Mouse (Mus musculus) skeletal muscle tissue, adult 2 months (tissue): ENCODE data around the gene Bet1l.

Source experiments
- DNase-seq: peaks from one replicate; pipeline ENCODE4 v3.0.0-alpha.2; 2012; ENCODE audit warnings: low read depth, low spot score

The Bet1l gene

DNA sequence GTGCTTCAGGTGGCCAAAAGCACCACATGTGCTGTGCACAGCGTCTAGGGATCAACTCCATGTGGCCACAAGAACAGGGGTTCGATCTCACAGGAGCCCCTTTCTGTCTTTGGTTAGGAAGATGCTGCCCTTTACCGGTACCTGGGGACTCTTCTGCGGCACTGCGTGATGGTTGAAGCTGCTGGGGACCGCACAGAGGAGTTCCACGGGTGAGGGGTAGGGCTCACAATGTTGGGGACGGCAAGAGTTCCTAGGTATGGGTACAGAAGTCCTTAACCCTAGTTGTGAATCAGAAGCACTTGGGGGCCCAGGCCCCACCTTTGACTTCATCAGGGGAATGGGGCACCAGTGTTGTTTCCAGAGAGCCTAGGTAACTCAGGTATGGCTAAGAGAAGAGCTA is 1.4 kb upstream of the Bet1l start:
- no peak for DNase-seq

DNA sequence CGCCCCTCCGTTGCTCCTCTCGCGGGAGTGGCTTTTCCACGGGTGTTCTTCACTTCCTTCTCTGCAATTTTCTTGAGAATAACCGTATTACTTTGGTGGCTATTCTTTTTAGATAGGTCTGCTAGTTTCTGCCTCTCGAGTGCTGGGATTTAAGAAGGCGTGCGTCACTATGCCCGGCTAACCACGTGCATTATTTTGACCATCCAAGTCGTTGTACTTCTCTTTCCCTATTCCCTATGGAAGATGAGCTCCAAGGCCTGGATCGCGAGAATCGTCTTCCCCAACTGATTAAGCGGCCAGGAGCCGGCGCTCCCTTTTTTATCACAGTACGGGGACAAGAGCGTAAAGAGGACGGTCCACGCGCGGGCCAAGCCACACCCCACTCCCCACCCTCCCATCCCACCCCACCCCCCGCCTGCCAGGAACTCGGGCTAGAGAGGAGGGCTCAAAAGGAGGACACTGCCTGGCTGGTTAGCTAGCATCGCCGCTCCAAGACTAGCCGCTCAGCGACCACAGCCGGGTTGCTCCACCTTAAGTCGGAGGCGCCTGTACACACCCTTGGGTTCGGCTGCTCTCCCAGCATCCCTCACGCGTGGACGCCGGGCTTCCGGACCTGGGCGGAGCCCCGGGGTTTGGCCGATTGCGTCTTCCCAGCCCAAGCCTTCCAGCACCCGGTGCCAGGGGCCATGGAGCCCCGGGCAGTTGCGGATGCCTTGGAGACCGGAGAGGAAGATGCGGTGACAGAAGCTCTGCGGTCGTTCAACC is 410 bp downstream of the Bet1l start, which contains the start of gene Ric8a:
Gene Ric8a, plus strand, starts transcription at position 173 of the 765 bp plus-strand sequence.
- peak; percentile 88 for DNase-seq

DNA sequence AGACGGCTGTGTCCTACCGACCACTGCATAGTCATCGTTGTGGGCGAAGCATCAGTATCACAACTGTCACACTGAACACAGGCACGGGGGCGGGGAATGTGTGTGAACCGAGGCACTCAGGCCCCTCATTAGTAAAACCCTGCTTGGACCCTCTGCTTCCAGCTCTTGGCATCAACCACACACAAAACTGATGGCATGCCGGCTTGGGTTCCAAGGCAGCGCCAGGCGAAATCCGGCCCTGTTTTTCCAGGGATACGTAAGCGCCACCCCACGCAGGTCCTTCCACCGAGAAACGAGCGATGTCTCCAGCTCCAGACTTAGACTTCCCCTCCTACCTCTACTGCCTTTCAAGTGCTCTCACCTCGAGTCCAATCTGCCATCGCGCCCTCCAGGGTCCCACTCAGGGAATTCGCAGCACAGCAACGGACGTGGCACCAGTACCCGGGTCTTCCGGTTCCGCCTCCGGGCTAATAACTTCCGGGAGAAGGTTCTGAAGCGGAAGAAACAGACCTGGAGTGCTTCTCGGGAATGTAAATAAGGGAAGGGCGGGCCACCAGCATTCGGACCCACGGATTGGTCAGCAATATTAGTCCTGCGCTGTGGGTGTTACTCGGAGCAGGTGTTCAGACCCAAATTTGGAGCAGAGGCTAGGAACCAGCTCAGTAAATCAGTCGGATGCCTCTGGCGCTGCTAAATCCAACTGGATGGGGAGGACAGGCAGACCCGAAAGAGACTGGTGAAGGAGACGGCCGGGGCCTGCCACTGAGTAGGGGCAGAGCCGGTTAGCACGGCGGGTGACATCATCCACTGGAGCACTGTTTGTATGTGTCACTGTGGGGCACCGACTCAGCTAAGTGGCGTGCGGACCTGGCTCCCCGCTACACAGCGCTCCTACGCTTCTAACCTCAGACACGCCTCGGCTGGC is 1.3 kb downstream of the Bet1l start, which contains the start of gene Gm45785:
Gene Gm45785, minus strand, starts transcription at position 472 of the 925 bp plus-strand sequence.
- DNase-seq: peak; percentile 92

DNA sequence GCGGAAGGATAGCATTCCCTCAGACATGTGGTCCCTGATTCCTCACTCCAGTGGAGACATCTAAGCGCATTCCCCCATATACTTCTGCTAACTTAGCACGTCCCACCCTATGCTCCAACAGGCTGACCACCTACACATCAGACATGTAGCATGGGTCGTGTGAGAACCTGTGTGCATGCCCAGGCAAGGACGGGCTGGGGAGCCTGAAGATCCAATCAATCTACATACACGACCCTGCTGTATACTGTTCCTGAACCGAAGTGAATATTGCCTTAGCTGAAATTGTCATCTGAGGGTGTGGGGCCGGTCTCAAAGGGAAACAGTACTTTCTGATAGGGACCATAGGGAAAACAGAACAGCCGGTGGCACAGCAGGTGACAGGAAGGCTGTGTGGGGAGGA is 2.2 kb downstream of the Bet1l start:
- no peak for DNase-seq

DNA sequence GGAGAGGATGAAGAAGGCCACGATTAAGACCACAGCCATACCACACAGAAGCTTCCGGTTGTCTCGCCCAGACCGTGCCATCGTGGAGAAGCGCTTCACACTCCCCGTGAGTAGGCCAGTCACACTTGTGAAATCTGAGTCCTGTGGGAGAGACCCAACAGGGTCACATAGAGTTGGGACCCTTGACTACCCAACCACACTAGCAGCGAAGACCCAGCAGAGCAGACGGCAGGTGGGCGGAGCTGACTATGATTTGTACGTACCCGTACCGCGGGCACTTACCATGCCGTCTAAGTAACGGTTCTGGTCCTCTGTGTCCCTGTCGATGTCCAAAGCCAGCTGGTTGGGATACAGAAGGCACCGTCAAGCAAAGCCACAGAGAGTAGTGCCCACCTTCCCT is 2.9 kb downstream of the Bet1l start:
- no peak for DNase-seq

DNA sequence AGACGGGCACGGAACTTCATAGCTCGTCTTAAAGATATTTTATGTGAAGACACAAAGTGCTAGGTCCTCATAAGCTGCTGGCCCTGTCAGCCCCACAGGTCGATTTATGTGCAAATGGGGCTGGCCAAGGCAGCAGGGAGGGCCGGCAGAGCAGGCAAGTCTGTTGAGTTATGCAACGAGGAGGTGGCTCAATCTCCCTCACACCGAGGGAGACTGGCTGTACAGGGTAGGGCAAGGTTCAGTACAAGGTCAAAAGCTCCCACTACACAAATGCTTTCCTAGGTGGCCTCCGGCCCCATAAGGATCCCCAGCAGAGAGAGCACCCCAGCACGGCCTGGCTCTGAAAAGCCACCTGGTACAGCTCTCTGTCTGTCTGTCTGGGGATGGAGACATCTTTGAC is 4.0 kb downstream of the Bet1l start:
- no peak for DNase-seq

DNA sequence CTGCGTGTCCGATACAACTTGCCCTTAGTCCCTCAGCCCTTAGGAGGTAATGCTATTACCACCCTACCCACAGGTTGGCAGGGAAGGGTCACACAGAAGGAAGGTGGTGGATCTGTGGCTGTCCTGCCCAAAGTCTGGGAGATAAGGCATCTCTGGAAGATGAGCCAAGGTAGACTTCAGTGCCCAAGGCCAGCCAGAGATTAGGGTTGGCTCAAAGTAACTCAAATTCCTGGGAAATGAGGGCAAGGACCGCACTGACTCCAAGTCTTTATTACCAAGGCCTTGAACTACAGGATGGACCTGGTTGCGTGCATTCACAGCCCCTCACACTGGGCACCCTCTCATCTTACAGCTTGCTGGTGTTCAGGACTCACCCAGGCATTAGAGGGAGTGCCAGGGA is 5.5 kb downstream of the Bet1l start:
- no peak for DNase-seq

DNA sequence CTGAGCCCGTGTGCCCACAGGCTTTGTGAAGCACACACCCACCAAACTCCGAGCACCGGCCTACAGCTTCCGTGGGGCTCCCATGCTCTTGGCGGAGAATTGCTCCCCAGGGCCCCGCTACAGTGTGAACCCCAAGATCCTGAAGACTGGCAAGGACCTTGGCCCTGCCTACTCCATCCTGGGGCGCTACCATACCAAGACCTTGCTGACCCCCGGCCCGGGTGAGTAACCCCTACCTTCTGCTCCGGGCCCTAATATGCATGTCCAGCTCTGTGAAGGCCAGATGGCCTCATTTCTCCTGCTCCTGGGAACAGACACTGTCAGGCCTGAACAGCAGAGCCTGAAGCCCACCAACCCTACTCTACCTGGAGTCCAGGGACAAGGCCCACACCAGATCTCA is 8.8 kb downstream of the Bet1l start:
- DNase-seq: no peak

DNA sequence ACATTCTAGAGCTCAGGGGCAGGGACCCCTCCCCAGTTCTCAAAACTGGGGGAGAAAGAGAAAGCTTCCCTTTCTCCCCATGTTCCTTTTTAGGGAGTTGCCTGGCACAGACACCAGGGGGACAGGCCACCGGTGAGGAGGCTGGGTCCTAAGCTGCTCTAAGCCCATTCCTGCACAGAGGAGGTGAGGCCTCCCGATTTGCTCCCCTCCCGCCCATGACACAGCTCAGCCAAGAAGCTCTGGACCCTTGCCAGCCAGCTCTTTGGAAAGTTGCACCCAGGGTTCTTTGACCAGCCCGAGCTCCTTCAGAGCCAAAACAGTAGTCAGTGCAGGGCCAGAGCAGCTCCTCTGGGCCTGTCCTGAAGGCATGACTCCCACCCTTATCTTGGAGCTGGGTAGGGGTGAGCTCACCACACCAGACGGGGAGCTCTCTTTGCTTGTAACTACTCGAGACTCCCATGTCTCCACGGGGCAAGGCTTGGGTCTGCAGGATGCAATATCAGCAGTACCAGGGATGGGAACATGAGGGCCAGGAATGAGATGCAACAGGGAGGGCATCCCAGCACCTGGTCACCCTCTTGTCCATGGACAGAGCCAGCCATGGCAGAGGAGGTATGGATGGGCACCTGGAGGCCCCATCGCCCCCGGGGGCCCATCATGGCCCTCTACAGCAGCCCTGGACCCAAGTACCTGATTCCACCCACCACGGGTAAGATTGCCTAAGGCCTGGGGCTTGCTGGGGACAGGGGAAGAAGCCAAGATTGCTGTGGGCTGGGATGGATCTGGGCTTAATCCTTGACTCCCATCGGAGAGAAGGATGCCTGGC is 9.4 kb downstream of the Bet1l start, which contains the start of gene Odf3:
Gene Odf3, plus strand, starts transcription at position 51 of the 826 bp plus-strand sequence.
- no peak for DNase-seq

DNA sequence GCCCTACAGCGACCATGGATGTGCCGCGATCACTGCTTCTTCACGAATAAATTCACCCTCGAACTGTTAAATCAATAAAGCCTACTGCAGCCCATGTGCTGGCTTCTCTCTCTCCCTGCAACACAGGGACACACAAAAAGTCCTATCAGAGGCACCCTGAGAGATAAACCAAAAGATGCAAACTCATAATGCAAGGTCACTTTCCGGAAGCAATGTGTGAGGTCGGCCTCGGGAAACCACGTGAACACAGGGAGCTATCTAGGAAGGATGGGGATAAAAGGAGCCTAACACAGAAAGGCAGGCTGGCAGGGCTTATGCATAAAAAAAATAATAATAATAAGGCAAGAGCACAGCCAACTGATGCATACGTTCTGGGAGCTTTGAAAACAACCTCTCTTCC is 10.7 kb downstream of the Bet1l start:
- DNase-seq: no peak

DNA sequence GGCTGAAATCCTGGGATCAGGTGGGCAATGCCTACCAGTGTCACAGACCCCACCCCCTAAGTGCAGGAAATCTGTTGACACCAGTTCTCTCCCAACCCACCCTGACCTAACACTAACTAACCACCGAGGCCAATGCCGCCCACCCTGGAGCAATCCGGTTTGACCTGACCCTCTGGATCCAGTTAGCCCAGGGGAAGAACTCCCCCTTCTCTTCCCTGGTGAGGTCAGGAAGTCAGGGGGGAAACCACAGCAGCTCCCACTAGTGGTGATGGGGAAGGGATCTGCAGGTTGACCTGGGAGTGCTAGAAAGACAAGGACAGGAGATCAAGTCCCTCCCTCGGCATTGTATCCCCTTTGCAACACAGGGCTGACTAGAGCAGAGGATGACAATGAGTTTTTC is 11.7 kb downstream of the Bet1l start:
- DNase-seq: no peak

DNA sequence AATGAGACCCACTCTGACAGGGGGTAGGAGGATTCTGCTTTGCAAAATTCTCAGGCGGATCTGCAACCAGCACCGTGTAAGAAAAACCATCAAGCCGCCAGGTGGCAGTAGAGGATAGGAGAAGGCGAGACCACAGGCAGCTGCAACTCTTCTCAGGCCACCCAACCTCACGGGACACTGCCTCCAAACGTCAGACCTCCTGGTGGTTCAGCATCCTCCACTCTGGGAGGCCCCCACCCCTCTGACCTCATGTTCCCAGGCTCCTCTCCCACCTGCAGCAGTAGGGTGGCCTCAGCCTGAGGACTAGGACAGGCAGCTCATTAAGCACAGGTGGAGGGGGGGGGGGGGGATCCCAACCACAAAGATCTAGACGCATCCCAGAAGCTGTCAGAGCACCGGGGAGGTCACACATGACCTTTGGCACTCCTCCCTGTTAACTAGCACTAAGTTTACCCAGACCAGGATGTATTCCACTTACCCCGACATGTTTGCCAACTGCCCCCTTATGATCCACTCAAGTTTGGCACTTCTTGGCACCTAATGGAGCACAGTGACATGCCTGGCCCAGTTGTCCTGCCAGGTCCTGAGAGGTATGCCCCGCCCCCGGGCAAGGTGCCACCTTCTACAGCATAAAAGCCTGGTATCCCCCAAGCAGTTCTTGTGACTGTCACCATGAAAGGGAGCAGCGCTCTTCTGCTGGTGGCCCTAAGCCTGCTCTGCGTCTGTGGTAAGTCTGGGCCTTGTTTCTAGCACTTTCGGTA is 12.3 kb downstream of the Bet1l start, which contains the start of gene Scgb1c1:
Gene Scgb1c1, plus strand, starts transcription at position 643 of the 761 bp plus-strand sequence.
- peak; percentile 81 for DNase-seq

DNA sequence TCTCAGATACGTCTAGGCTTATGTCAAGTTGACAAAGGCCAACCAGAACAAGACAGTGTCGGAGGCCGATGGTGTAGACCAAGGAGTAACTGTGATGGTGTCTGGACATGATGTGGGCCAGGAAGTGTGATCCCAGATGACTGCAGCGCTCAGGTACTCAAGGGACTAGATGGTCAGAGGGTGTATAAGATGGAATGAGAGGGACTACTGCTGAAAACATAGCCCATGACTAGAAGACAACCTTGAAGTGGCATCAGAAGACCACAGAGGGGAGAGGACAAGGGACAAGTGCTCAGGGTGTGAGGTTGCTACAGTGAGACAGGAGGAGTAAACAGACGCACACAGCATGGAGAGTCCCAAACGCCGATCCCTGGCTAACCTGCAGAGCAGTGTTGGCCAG is 13.6 kb downstream of the Bet1l start:
- DNase-seq: no peak

DNA sequence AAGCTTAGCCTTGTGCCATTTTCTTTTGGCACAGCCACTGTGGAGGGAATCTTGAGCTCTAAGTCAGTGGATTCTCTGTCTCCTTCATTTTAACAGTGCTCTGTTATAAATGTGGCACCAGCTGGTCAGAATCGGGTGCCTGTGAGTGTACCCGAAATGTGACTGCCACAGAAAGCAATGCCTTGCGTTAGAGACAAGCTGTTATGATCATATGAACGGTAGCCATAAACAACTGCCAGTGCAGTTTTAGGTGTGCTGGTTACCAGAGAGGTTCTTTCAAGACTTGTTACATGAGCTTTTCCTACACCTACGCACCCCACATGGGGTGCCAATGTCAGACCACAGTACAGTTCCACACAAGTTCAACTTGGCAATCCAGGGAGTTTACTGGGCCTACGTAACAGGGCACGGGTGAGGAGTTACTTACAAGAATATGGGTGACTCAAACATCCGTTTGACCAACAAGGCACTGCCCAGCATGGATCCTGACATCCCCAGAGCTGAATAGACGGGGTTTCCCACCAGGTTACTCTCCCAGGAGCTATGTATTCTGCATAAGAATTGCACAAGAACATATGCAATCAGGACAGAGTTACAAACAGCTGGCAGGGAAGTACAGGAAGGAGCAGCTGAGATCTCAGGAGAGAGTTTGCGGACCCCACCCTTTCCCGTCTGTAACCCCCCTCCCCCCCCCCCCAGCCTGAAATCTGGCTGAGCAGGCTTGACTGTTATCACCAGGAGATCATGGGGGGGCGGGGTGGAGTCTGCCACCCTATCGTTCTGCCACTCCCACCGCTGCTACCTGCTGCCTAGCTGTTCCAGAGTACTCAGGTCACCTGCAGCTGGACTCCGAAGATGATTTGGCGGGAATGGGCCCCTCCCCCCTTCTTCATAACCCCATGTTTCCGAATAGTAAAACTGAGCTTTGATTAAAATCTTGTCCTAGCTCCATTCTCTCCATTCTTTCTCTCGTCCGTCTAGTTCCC is 16.3 kb downstream of the Bet1l start:
- DNase-seq: no peak

DNA sequence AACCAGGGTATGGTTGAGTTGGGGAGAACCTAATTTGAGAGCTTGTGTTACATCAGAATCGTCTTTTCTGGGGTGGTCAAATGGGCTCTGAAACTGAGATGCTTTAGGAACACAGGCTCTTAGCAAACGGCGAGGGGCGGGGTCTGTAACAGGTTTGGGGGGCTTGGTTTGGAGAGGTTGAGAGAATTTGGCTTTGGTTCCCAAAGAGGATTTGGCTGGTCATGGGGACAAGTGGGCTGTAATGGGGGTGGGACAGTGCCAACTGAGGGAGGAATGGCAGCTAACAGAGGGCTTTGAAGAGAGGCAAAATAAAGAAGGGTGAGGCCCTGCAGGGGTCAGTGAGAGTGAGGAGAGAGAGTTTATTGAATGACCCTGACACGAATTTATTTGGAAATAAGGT is 17.8 kb downstream of the Bet1l start:
- DNase-seq: no peak

DNA sequence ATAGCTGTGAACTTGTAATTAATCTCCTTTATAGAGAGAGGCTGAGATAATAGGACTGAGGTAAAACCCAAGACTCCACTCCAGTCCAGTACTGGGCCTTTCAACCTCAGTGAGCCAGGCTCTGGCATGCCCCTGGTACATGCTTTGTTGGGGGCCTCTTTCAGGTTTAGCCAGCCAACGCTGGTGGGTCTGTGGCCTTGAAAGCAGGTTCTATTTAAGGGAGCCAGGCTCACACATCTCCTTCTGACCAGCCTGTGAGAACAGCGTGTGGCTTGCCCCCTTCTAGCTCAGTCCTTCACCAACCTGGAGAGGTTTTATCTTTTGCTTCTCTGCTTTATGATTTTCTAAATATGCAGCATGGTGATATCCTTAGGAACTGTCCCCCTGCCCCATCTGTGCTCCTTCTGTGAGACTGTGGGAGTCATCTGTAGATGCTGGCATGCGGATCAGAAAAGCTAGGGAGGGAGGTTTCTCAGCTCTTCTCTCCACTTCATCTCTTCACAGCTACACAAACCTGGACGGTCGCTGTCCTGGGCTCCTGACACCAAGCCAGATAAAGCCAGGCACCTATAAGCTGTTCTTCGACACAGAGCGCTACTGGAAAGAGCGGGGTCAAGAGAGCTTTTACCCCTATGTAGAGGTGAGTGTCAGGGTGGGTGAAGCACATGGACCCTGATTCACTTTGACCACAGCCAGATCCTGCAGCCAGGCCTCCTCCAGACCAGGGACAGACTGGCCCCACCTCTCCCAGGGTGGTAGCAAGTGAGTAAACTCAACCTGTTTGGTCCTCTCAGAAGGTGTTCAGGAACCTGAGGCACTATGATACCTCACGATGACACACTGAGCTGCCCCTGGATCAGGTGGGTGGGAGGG is 20.9 kb downstream of the Bet1l start:
- DNase-seq: no peak

DNA sequence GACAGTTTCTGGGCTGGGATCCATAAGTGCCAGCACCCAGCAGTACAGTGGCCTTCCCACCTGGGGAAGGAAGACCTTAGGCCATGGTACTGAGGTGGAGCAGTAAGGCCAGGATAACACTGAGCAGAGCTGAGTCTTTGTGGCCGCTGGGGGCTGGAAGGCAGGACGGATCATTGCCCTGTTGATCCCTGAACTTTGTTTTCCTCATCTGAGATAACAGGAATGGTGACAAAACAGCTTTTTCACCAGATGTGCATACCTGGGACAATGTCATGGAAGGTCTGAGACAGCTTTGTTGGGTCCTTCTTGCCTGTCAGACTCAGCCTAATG is 21.7 kb downstream of the Bet1l start:
- no peak for DNase-seq

DNA sequence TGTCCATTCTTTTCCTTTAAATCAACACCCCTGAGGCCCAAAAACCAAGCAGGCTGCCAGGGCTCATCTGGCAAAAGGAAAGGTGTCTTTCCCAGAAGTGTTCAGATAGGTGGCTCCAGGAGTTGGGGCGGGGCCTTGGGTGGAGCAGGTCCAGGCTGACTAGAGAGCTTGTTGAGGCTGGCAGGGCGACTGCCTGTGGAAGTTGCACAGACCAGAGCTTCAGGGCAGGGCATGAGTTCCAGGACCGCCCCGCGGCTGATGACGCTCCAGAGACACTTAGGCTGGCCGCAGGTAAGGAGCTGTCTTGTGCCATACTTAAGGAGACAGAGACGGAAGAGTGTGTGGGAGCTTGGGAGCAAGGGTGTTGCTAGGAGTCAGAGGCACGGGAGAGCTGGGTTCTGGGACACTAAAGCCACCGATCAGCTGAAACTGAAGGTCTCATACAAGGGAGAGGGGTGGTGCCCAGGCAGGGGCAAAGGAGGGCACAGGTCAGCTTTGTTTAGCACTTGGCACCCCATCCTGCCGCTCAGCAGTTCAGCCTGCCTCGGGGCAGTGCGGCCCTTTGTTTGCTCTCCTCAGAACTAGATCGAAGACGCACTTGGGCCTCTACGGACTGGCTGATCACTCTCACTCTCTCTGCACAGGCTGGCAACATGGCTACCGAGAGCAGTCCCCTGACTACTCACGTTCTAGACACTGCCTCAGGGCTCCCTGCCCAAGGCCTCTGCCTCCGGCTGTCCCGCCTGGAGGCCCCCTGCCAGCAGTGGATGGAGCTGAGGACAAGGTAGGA is 22.2 kb downstream of the Bet1l start, which contains the start of gene Urah:
Gene Urah, plus strand, starts transcription at position 51 of the 790 bp plus-strand sequence.
- DNase-seq: no peak
